Mouse (Mus musculus): ENCODE results near the gene Metrnl.
"Not testable (repeated sequence)": the region's sequence is repeated elsewhere in the genome, so short reads cannot be mapped to it uniquely, and the experiment has no call there.

Metrnl gene

DNA sequence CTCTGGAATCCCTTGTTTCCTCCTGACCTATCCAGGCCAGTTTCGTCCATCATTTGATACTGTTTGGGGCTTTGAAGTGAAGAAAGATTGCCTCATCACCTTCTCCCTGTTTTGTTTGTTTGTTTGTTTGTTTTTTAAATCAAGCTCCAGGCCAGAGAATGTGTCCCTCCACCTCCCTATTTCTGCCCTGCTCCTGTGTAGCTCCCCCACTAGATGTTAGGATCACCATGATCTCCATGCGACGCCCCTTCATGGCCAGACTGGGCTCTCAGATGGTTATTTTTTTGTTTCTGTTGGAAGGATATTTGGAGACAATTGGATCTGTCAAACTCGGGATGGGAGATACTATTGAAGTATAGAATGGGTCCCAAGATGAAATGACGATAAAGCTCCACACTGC lies at the start of gene Metrnl:
Metrnl (plus strand) TSS at position 301 of the 400 bp plus-strand sequence.
- DNase-seq (ENCODE audit: low read depth, low spot score), result no peak

DNA sequence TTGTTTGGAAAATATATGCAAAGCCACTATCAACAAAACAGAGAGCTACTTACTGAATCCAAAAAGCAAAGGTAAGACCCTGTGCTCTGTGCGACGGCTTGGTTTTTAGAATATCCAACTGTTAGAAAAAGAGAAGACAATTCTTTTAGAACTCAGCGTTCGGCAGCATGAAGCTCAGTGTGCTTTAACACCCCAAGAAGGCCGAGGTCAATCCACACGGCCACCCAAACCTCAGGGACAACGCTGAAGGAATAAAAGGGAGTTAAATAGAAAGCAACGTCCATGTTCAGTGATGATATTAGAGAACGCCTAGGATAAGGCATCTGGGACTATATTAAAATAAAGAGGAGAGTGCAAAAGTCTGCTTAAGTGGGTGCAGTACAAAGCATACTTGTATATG lies 49.8 kb upstream of the Metrnl start:
- DNase-seq (ENCODE audit: low read depth, low spot score), result no peak

DNA sequence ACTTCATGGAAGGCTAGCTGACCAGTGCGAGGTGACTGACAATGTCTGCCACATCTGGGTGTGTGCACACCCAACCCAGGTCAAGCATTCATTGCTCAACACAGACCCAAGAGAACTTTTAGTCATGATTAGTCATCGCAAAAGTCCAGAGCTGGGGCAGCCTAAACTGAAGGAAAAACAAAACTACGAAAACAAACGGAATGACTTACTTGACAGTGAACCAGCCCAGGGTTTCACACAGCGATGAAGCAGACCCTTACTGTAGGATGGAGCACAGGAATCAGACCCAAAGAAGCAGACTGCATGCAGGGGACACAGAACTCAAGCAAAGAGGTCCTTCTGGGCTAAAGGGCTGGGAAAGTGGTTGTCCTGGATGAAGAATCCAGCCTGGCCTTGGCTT lies 49.4 kb upstream of the Metrnl start:
- no peak for DNase-seq (ENCODE audit: low read depth, low spot score)

DNA sequence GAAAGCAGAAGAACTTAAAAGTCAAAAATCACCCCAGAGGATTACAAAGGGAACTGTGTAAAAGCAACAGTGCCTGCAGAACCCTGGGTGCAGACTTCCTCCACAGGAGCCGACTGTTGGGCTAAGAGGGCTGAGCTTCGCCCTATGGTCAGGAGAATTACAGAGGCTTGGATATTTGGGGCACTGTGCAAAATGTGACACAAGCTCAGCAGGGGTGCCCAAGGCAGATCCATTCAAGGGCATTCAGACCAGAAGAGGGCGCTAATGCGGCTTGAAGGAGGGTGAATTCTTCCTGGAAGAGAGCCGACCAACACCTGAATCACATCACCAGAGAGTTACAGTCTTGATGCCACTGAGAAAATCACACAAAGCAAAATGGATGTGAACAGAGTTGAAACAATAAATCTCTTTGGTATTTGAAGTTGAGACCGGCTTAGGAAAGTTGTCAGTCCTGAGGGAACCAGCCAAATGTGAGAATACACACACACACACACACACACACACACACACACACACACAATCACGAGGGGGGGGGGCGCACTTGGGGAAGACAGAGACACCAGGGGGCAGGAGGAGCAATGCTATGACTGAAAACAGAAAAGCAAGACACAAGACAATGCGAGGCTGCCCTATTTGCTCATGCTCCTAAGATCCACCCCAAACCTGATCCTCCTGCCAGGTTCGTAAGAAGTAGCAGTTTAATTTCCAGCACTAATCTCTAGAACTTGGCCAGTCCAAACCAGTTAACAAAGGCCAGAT lies 48.6 kb upstream of the Metrnl start:
- peak; percentile 70 for DNase-seq (ENCODE audit: low read depth, low spot score)

DNA sequence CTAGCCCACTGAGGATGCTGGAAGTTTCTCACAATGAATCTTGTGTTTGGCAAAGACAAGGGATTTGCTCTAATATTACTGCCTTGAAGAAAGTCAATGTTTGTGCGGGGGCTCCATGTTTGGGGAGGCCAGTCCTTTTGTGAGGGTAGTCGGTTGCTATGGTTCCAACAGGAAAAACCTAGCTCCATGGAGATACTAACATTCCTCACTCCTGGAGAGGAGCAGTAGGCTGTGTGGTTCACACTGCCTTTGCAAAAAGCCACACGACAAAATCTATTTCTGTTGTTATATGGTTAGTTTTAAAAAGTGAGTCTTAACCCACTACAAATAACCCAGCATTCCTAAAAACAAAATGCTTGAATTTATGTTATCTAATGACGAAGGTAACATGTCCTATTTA lies 47.7 kb upstream of the Metrnl start:
- DNase-seq (ENCODE audit: low read depth, low spot score), result no peak

DNA sequence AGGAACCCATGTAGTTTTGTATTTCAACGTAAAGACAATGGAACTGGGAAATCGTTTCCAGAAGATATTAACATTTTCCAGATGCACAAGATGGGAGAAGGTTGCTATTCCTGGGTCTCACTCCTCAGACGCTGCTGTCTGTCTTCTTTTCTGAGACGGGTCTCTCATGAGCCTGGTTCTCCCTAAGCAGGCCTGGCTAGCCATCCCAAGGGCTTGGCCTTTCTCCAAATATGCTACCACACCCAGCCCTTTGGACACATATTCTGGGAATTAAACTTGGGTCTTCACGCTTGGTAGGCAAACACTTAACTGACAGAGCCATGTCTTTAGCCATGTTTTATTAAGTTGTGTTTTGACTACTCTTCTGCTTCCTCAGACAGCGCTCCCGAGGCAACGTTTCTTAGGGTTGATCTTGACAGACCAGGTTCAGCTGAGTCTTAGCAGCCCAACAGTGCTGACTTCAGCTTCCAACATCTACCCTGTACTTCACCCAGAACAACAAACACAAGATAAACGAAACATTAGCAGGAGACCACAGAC lies 46.9 kb upstream of the Metrnl start:
- no peak for DNase-seq (ENCODE audit: low read depth, low spot score)

DNA sequence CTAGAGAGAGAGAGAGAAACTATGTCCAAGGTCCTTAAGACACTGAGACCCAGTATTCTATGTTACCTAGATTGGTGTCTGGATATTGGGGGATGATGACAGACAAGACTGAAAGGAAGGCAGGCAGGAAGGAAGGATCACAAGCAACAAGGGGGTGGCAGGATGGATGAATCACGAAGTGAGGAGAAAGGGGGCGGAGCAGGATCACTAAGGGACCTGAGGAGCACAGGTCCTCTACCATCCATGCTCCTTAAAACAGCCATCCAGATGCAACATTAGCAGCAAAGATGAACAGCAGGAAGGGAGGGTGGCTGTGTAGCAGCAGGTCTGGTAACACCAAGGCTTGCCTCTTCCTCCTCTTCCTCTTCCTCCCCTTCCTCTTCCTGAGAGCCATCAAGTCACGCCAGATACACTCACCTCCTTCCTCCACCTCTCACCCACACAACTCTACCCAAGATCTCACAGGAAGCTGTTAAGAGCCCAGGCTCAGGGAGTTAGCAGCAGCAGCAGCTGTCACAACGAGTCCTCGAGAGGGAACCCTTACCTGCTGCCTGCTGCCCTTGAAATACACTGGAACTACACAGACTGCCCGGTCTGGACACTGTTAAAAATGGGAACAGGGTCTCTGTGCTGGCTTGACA lies 46.1 kb upstream of the Metrnl start:
- no peak for DNase-seq (ENCODE audit: low read depth, low spot score)

DNA sequence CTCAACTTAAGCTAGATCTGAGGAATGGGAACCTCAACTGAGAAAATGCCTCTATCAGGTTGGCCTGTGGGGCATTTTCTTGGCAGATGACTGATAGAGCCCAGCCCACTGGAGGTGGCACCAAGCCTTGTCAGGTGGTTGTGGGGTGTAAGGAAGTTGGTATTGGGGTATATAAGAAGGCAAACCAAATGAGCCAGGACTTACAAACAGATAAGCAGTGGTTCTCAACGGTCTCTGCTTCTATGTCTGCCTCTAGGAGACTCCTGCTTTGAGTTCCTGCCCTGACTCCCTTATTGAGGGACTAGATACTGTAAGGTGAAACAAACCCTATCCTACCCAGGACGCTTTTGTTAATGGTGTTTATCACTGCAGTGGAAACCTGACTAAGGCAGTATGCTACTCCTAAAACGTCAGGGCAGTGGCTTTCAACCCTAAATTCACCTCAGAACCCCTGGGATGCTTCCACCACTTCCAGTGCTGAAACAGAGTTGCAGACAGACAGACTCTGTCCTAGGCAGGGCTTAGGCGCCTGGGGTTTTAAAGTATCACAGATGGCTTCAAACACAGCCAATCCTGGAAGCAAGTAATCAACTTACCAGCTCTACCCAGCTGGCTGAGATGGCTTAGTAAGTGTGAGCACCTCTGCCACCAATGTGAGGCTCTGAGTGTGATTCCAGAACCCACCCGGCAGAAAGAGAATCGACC lies 45.4 kb upstream of the Metrnl start:
- DNase-seq (ENCODE audit: low read depth, low spot score), result no peak

DNA sequence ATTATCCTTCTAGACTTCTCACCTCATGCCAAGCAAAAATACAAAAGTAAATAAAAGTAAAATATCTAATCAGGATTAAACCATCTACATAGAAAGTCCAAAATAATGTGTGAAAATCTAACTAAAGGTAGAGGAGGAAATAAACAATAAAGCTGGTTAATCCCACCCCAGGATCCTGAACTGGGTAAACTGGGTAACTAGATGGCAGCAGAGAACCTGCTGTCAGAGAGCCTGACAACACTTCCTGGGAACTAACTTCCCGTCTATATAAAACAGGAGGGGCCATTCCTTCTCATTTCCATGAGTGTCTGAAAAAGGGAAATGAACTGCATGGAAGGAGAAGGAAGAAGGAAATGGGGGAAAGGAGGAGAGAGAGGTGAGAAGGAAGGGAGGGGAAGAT lies 43.2 kb upstream of the Metrnl start:
- DNase-seq (ENCODE audit: low read depth, low spot score), result no peak

DNA sequence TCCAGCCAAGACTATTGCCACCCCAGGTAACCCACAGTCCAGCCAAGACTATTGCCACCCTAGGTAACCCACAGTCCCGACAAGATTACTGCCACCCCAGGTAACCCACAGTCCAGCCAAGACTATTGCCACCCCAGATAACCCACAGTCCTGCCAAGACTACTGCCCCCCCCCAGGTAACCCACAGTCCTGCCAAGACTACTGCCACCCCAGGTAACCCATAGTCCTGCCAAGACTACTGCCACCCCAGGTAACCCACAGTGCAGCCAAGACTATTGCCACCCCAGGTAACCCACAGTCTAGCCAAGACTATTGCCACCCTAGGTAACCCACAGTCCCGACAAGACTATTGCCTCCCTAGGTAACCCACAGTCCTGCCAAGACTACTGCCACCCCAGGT lies 40.7 kb upstream of the Metrnl start:
- DNase-seq (ENCODE audit: low read depth, low spot score), result not testable (repeated sequence)

DNA sequence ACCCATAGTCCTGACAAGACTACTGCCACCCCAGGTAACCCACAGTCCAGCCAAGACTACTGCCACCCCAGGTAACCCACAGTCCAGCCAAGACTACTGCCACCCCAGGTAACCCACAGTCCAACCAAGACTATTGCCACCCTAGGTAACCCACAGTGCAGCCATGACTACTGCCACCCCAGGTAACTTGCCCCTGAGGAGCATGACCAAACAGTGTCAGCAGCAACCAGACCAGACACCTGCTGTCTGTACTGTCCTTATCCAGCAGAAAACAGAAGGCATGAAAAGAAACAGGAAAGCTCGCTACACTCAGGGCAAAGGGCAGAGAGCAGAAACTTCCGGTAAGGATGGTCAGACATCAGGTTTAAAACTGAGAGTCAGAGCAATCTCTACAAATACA lies 40.2 kb upstream of the Metrnl start:
- DNase-seq (ENCODE audit: low read depth, low spot score), result no peak

DNA sequence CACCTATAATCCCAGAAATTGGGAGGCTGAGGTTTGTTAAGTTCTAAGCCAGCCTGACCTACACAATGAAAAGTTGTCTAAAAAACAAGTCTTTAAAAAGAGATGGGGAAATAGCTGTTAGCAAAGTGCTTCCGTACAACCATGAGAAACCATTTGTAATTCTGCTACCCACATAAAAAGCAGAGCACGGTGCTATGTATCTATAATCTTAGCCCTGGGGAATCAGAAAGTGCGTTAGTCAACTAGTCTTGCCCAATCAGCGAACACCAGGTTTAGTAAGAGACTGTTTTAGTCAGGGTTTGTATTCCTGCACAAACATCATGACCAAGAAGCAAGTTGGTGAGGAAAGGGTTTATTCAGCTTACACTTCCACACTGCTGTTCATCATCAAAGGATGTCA lies 33.8 kb upstream of the Metrnl start:
- DNase-seq (ENCODE audit: low read depth, low spot score), result no peak

DNA sequence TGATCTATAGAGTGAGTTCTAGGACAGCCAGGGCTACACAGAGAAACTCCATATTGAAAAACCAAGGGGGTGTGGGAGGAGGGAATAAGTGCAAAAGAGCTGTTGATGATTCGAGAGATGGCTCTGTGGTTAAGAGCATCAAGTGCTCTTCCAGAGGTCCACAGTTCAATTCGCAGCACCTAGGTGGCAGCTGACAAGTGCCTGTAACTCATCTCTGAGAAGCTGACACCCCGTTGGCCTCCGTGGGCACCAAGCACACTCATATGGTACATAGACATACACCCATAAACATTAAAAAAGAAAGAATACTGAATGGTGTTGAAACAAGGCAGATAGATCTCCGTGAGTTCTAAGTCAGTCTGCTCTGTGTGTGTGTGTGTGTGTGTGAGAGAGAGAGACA lies 32.6 kb upstream of the Metrnl start:
- DNase-seq (ENCODE audit: low read depth, low spot score), result no peak

DNA sequence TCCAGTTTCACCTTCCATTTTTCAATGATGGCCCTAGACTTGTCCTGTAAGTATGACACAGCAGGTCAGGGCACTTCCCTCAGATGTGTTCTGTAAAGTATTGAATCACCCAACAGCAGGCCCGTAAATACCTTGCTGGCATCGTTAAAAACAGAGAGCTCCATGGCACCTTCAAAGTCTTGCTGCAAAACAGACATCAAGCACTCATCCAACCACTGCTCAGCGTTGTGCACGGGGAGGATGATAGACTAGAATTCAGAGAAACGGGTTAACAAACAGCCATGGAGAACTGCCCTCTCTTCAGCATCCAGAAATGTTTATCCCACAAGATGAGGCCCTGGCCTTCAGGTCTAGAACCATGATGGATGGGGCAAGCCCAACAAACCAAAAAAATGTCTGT lies 30.4 kb upstream of the Metrnl start:
- no peak for DNase-seq (ENCODE audit: low read depth, low spot score)

DNA sequence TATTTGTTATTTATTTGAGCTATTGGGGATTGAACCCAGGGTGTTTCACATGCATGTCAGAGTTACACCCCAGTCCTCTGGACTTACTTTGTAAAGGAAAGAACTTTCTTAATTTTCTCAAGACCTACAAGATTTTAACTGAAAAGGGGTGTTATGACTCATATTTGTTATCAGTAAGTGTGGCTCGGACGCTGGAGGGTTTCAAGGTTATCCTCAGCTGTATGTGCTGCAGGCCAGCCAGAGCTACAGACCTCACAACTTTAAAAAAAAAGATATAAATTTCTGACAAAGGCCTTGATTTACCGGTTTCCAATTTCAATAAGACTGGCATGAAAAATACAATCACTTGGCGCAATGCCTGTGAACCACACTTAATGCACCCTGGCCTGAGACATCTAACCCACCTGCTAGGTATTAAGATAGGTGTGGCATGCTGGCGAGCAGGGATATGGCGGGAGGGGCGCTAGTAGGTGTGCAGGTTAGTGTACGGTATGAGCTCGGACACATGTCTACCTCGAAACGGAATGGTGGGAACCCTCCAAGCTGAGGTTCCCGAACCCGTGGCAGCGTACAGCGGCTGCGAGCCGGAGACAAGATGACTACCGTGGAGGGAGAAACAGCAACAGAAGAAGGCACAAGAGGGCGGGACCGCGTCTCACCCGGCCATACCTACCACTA lies 28.9 kb upstream of the Metrnl start:
- DNase-seq (ENCODE audit: low read depth, low spot score), result no peak

DNA sequence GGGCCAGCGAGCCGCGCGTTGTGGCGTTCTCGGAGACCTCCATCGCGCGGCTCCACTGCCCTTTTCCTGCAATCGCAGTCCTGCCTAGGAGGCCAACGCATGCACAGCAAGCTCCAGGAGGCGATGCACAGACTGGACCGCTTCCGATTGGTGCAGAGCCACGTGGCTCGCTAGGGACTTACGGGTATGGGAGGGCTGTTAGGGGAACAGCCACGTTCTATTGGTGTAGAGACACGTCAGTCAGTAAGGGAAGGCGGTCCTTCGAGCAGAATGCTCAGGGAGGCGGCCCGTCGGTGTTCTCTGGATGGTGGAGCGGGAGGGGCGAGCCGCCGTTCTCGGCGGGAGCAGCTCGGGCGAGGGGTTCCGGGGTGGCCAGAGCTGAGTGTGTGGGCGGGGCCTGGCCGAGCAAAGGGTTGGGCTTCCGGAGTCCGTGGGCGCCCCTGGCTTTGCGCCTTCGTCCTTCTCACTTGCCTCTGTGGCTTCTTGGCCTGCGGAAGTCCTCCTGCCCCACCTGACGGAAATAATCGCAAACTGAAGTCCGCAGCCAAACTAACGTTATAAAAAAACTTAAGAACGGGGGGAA lies 28.3 kb upstream of the Metrnl start, which contains the start of gene B3gntl1:
B3gntl1 (minus strand) TSS at position 164 of the 583 bp plus-strand sequence.
- peak; percentile 100 for DNase-seq (ENCODE audit: low read depth, low spot score)

DNA sequence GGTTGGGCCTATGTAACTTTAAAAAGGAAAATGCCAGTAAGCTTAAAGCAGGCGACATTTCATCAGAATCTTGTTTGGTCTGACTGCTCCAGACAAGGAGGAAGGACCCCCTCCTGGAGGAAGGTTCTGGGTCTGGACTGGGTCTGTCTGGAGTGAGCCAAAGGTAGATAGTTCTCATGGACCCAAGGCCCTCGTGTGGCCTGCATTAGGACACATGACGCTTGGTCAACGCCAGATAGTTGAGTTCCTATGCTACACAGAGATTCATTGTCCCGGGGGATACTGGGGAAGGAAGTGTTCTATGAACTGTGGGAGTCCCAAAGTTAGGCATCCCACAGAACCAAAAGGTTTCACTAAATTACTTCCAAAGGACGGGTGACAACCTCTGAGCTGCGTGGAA lies 27.7 kb upstream of the Metrnl start:
- DNase-seq (ENCODE audit: low read depth, low spot score), result no peak

DNA sequence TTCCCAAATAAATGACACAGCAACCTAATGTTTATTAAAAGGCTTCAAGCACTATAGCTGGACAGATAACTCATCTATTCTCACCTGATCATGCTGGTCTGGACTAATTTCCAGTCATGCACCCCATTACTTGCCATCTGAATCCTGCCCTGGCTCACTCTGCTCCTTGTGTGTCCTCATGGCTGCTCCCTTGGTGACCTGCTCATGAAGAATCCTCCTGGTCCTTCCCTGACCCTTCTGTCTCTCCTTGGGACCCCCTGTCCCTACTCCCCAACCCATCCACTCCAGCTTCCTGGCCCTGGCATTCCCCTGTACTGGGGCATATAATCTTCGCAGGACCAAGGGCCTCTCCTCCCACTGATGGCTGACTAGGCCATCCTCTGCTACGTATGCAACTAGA lies 24.5 kb upstream of the Metrnl start:
- DNase-seq (ENCODE audit: low read depth, low spot score), result no peak

DNA sequence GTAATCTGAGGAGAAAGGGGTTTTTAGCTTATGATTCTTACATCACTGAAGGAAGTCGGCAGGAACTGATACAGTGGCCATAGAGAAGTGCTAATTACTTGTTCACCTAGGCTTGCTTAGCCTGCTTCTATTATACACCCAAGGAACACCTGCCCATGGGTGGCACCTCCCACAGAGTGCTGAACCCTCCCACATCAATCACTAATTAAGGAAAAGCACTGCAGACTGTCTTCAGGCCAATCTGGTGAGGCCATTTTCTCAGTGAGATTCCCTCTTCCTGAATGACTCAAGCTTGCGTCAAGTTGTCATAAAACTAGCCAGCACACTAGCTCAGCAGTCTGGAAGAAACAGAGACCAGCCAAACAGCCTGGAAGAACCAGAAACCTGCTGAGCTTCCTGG lies 21.8 kb upstream of the Metrnl start:
- DNase-seq (ENCODE audit: low read depth, low spot score), result no peak

DNA sequence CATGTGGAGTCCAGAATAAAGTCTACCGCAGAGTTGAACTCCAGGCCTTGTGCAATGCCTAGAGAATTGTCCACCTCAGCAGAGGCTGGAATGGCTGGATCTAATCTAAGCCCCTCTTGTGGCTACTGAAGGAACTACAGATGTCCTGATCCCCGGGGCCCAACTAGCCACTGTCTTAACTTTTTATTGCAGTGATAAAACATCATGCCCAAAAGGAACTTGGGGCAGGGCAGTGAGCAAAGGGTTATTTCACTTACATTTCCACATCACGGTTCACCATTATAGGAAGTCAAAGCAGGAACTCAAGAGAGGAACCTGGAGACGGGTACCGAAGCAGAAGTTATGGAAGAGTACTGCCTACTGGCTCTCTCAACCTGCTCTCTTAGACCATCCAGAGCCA lies 20.6 kb upstream of the Metrnl start:
- peak; percentile 23 for DNase-seq (ENCODE audit: low read depth, low spot score)

DNA sequence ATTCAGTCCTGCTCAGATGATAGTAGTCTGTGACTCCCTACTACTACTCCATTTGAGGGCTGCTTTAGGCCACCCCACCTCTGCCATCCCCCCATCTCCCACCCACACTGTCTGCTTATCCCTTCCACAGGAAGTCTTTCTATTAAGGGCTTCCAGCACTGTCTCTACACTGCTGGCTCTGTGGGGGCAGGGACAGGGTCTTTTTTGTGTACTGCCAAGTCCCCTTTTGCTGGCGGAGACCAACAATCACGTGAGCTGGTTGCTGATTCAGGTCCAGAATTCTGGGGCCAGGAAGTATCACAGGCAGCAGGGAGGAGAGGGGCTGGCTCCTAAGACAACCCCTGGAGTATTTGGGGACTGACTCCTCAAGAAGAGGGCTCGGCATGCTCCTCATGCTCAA lies 18.1 kb upstream of the Metrnl start:
- DNase-seq (ENCODE audit: low read depth, low spot score), result no peak
